ENCODE assay signal across 18 mouse cellular contexts in the genomic region with DNA sequence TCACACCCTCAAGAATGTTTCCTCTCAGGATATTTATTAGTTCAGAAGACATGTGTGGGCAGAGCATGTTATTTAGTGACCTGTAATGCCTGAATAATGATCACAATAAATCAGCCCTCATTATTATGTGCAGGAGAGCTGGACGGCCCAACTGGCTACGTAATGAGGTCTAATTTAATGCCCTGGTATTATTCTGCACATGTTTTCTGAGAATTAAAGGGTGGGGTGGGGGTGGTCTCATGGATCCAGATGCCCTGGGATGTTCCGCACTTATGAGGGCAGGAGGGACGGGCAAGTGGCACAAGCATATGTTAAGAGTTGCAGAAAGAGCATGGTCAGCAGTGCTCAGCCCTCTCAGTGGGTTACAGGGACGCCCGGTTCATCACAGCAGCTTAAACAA.
DNase-seq lines count a peak whose midpoint lies in the region; ATAC-seq lines count a peak whose summit lies in the region.
"Had no signal": no experiment of that assay in that cellular context is flagged by ENCODE, and none has a peak within 500 bp of the region (broad histone marks: within the 10 kb centered on the region; RNA-seq: fewer than 3 reads in every experiment).

No protein-coding gene starts in this region.

- no peaks in the 10 kb centered on the region for H3K36me3 ChIP-seq in hindbrain, embryonic 10.5 days
- no peaks in the 10 kb centered on the region for H3K36me3 ChIP-seq in hindbrain, embryonic 11.5 days (ENCODE audit: control insufficient read depth, insufficient read depth, low read length)
- no peaks in the 10 kb centered on the region for H3K36me3 ChIP-seq in neural tube, embryonic 11.5 days (ENCODE audit: control insufficient read depth, insufficient read depth, low read length)
- no peaks in the 10 kb centered on the region for H3K36me3 ChIP-seq in limb, embryonic 12.5 days
- H3K36me3 ChIP-seq: forebrain, embryonic 15.5 days; hindbrain, embryonic 13.5 days had no signal

- 85% methylated on average over 6 of the region's 6 CpGs for WGBS in hindbrain, embryonic 10.5 days
- WGBS in hindbrain, embryonic 11.5 days: 67% methylated on average over 6 of the region's 6 CpGs
- WGBS in neural tube, embryonic 11.5 days: 58% methylated on average over 6 of the region's 6 CpGs
- WGBS in limb, embryonic 12.5 days: 18% methylated on average over 6 of the region's 6 CpGs

- DNase-seq in hindbrain, embryonic 10.5 days (ENCODE audit: low spot score): no peak
- no peak for DNase-seq in hindbrain, embryonic 11.5 days (ENCODE audit: low spot score)
- peak; percentile 27 for DNase-seq in neural tube, embryonic 11.5 days (ENCODE audit: low spot score)
- DNase-seq in neural tube, embryonic 10.5 days (ENCODE audit: extremely low spot score, low spot score): no peak
- peak; percentile 64 for DNase-seq in forelimb bud, embryonic 11.5 days (ENCODE audit: low read depth, low spot score)
- DNase-seq in embryo, embryonic 10.5 days (ENCODE audit: low spot score): no peak
- DNase-seq: adrenal gland, postnatal 14 days; cerebellum, adult 11-12 months; cerebellum, adult 9-10 months; cerebellum, postnatal 25 days; gastrocnemius, postnatal 10 days; heart, adult 2 months had no signal

- H3K27me3 ChIP-seq in hindbrain, embryonic 10.5 days (ENCODE audit: insufficient read depth, poor library complexity, severe bottlenecking): no peaks in the 10 kb centered on the region
- H3K27me3 ChIP-seq in hindbrain, embryonic 11.5 days (ENCODE audit: control insufficient read depth, insufficient read depth, low read length): no peaks in the 10 kb centered on the region
- no peaks in the 10 kb centered on the region for H3K27me3 ChIP-seq in neural tube, embryonic 11.5 days (ENCODE audit: control insufficient read depth, insufficient read depth, low read length)
- 0 out of 2 replicates have a peak, but pooled peaks cover 5% of the 10 kb centered on the region for H3K27me3 ChIP-seq in limb, embryonic 12.5 days
- H3K27me3 ChIP-seq: forebrain, embryonic 15.5 days; hindbrain, embryonic 13.5 days; Patski had no signal

- no peak overlapping the region for H3K4me3 ChIP-seq in hindbrain, embryonic 10.5 days
- H3K4me3 ChIP-seq in hindbrain, embryonic 11.5 days (ENCODE audit: low read depth, low read length): no peak overlapping the region
- H3K4me3 ChIP-seq in neural tube, embryonic 11.5 days (ENCODE audit: low read depth, low read length): no peak overlapping the region
- H3K4me3 ChIP-seq in limb, embryonic 12.5 days (replicated peaks): no peak overlapping the region
- H3K4me3 ChIP-seq: forebrain, embryonic 15.5 days; heart, adult 2 months; hindbrain, embryonic 13.5 days had no signal

- no peak for ATAC-seq in hindbrain, embryonic 11.5 days (ENCODE audit: low FRiP score)
- ATAC-seq in neural tube, embryonic 11.5 days (ENCODE audit: insufficient read depth, low FRiP score, low TSS enrichment): no peak
- no peak; the same call in 1 of the 2 replicates for ATAC-seq in limb, embryonic 12.5 days (ENCODE audit: insufficient number of reproducible peaks, insufficient read depth, low FRiP score, low TSS enrichment, low read depth)
- ATAC-seq: activated CD4-positive, CD25-positive, alpha-beta regulatory T cell, adult 4 months; forebrain, embryonic 15.5 days; Patski had no signal

- peaks cover 13% of the 10 kb centered on the region for H3K4me1 ChIP-seq in hindbrain, embryonic 10.5 days (replicated peaks)
- H3K4me1 ChIP-seq in hindbrain, embryonic 11.5 days (replicated peaks; ENCODE audit: control insufficient read depth, insufficient read depth, low read length): no peaks in the 10 kb centered on the region
- H3K4me1 ChIP-seq in neural tube, embryonic 11.5 days (ENCODE audit: control insufficient read depth, insufficient read depth, low read length): peaks cover 4% of the 10 kb centered on the region; the same call in 1 of the 2 replicates
- peaks cover 39% of the 10 kb centered on the region for H3K4me1 ChIP-seq in limb, embryonic 12.5 days (replicated peaks)

- 0 out of 2 replicates have a peak overlapping the region, but pooled peaks have one; percentile 12 for H3K27ac ChIP-seq in hindbrain, embryonic 10.5 days
- H3K27ac ChIP-seq in hindbrain, embryonic 11.5 days (ENCODE audit: low read depth, low read length): no peak overlapping the region
- H3K27ac ChIP-seq in neural tube, embryonic 11.5 days (ENCODE audit: low read depth, low read length): no peak overlapping the region
- peak overlapping the region; percentile 12; the same call in 1 of the 2 replicates for H3K27ac ChIP-seq in limb, embryonic 12.5 days
- H3K27ac ChIP-seq: forebrain, embryonic 15.5 days; heart, adult 2 months; hindbrain, embryonic 13.5 days had no signal

- H3K9me3 ChIP-seq in hindbrain, embryonic 10.5 days: no peaks in the 10 kb centered on the region
- no peaks in the 10 kb centered on the region for H3K9me3 ChIP-seq in hindbrain, embryonic 11.5 days (ENCODE audit: control insufficient read depth, low read length)
- H3K9me3 ChIP-seq in neural tube, embryonic 11.5 days (ENCODE audit: control insufficient read depth, low read length): no peaks in the 10 kb centered on the region
- H3K9me3 ChIP-seq in limb, embryonic 12.5 days: no peaks in the 10 kb centered on the region
- H3K9me3 ChIP-seq: forebrain, embryonic 15.5 days; hindbrain, embryonic 13.5 days had no signal

- no peak overlapping the region for H3K4me2 ChIP-seq in hindbrain, embryonic 11.5 days (replicated peaks; ENCODE audit: low read depth, low read length)
- no peak overlapping the region for H3K4me2 ChIP-seq in neural tube, embryonic 11.5 days (ENCODE audit: low read depth)
- H3K4me2 ChIP-seq in limb, embryonic 12.5 days: no peak overlapping the region
- H3K4me2 ChIP-seq: forebrain, embryonic 15.5 days; heart, embryonic 11.5 days; hindbrain, embryonic 13.5 days had no signal

- no peak overlapping the region for H3K9ac ChIP-seq in hindbrain, embryonic 11.5 days (ENCODE audit: low read depth, low read length)
- no peak overlapping the region for H3K9ac ChIP-seq in neural tube, embryonic 11.5 days (ENCODE audit: low read length)
- no peak overlapping the region for H3K9ac ChIP-seq in limb, embryonic 12.5 days (replicated peaks)
- H3K9ac ChIP-seq: forebrain, embryonic 15.5 days; hindbrain, embryonic 13.5 days had no signal

Comparison
In these comparisons a context has a peak if more than half of its experiments do, and no peak if none do; other contexts are left out.
1. DNase-seq: peak in neural tube, embryonic 11.5 days (single experiment) and forelimb bud, embryonic 11.5 days (single experiment); none in hindbrain, embryonic 10.5 days (single experiment), hindbrain, embryonic 11.5 days (single experiment), neural tube, embryonic 10.5 days (single experiment) and embryo, embryonic 10.5 days (single experiment).
2. H3K27ac ChIP-seq: peak in hindbrain, embryonic 10.5 days (single experiment) and limb, embryonic 12.5 days (single experiment); none in hindbrain, embryonic 11.5 days (single experiment) and neural tube, embryonic 11.5 days (single experiment).